Mouse (Mus musculus): ENCODE data around the gene 9130023H24Rik.

Gene 9130023H24Rik

DNA sequence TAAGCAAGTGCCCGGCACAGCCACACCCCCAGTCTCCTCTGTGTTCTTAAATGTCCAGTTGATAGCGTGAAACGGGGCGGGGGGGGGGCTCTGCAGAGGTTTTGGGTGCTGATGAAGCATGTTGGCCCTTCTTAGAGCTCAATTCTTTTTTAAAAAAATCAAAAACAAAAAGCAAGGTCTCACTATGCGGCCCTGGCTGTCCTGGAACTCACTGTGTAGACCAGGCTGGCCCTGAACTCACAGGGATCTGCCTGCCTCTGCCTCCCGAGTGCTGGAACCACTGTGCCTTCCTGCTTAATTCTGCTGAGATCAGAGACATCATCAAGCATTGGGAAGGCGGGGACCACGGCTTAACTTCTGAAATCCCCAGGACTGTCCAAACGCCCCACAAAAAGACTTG is 36.2 kb downstream of the 9130023H24Rik start:
- no peak for DNase-seq (ENCODE audit: low read depth, low spot score)
